Mouse (Mus musculus) cortical plate, adult 2 months (tissue): ENCODE measurements around the gene Btbd35f12.
"Not testable (repeated sequence)": the region's sequence is repeated elsewhere in the genome, so short reads cannot be mapped to it uniquely, and the experiment has no call there.

Experiments used
- CTCF ChIP-seq: fragments of 200-500 bp; IDR thresholded peaks from 2 replicates; pipeline ENCODE4 v1.5.1; 2011; ENCODE audit warnings: mild to moderate bottlenecking, control low read depth, low read length; ENCODE audit not compliant: insufficient read depth; ENCODE audit errors: extremely low read depth
- POLR2A ChIP-seq: fragments of 200-500 bp; IDR thresholded peaks from 2 replicates; pipeline ENCODE4 v1.6.1; 2011; ENCODE audit warnings: mild to moderate bottlenecking, low read length, control low read depth; ENCODE audit not compliant: insufficient read depth; ENCODE audit errors: extremely low read depth

- TF ChIP-seq CTCF, POLR2A: not testable (repeated sequence)
Observed at GRCm38 (mm10) chrX:33353254-33353653, 40.1 kb downstream of the Btbd35f12 start.
